Mouse (Mus musculus) embryonic facial prominence, embryonic 14.5 days (tissue): ENCODE measurements around the gene Ppp3cb. TPM values are rescaled to one million over a fixed set of nuclear protein-coding genes. Genes with fewer than 3 reads are reported as not detected.

ENCODE experiments used
- ATAC-seq: fragments of 200-750 bp; cut with Nextera tagmentation; 2 replicates; pipeline ENCODE4 v1.8.0; 2017; ENCODE audit warnings: low read depth, moderate number of reproducible peaks, moderate TSS enrichment
- DNase-seq: peaks from one replicate; pipeline ENCODE4 v3.0.0-alpha.2; 2015; ENCODE audit warnings: low spot score
- H3K27ac ChIP-seq: fragments of 300-500 bp; sonication (generic); replicated peaks from 2 replicates; pipeline ENCODE4 v1.5.1; 2014; ENCODE audit warnings: low read depth, mild to moderate bottlenecking, low read length, moderate library complexity
- H3K27me3 ChIP-seq: fragments of 300-500 bp; sonication (generic); replicated peaks from 2 replicates; pipeline ENCODE4 v1.6.1; 2014; ENCODE audit warnings: low read length; ENCODE audit not compliant: control insufficient read depth, insufficient read depth
- H3K36me3 ChIP-seq: fragments of 300-500 bp; sonication (generic); 2 replicates; pipeline ENCODE4 v1.6.1; 2014; ENCODE audit warnings: low read length, mixed read lengths; ENCODE audit not compliant: control insufficient read depth, insufficient read depth
- H3K4me1 ChIP-seq: fragments of 300-500 bp; sonication (generic); 2 replicates; pipeline ENCODE4 v1.6.1; 2014; ENCODE audit warnings: antibody characterized with exemption, low read length; ENCODE audit not compliant: control insufficient read depth, insufficient read depth
- H3K4me2 ChIP-seq: fragments of 300-500 bp; sonication (generic); 2 replicates; pipeline ENCODE4 v1.6.1; 2014; ENCODE audit warnings: low read depth, mild to moderate bottlenecking, low read length, moderate library complexity, mixed read lengths
- H3K4me3 ChIP-seq: fragments of 300-500 bp; sonication (generic); 2 replicates; pipeline ENCODE4 v1.5.1; 2014; ENCODE audit warnings: low read depth, mild to moderate bottlenecking, low read length
- H3K9ac ChIP-seq: fragments of 300-500 bp; sonication (generic); 2 replicates; pipeline ENCODE4 v1.6.1; 2014; ENCODE audit warnings: low read depth, mild to moderate bottlenecking, low read length, moderate library complexity, mixed read lengths
- H3K9me3 ChIP-seq: fragments of 300-500 bp; sonication (generic); 2 replicates; pipeline ENCODE4 v1.6.1; 2016; ENCODE audit warnings: low read length; ENCODE audit not compliant: control insufficient read depth
- WGBS: fragments of 180-500 bp; shearing (Covaris S2); extraction: QIAGEN DNeasy Blood & Tissue Kit; methylation state at CpG from one replicate; pipeline ENCODE4 v1.1.7; 2014; 5-methylcytosine and 5-hydroxymethylcytosine counted together
- polyA plus RNA-seq: library from polyadenylated mRNA; unstranded; fragments of >200 nt; fragmentation: Nextera tagmentation; extraction: Ambion mirVana; gene quantifications from 2 replicates; pipeline ENCODE4 v1.2.1, GENCODE M21; 2014

Ppp3cb gene
- polyA plus RNA-seq, 1 experiment from 2014 or later = 68.5 TPM

DNA sequence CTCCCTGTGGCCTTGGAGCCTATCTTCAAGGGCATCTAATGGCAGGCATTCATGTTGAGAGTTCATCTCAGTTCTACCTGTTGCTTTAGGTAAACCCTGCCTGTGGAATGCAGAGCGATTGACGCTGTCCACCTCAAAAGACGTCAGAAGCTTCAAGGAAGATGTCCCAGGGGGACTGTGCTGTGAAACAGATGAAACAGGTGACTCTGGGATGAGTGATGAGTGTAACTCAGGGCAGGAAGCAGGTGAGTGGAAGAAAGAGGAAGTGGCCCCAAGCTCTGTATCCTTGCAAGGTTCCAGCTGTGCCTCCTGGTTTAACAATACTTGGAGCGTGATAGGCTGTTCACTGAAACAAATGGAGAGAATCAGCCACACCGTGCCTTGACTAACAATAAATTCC is 15.5 kb upstream of the Ppp3cb start:
- H3K4me1 ChIP-seq = no peaks in the 10 kb centered on the region
- H3K4me3 ChIP-seq = no peak overlapping the region
- H3K27ac ChIP-seq = no peak overlapping the region
- 85% methylated on average over 5 of the region's 5 CpGs for WGBS
- H3K27me3 ChIP-seq = no peaks in the 10 kb centered on the region
- no peak overlapping the region for H3K4me2 ChIP-seq
- ATAC-seq (no peak), DNase-seq (no peak)
- H3K9ac ChIP-seq = no peak overlapping the region
- H3K36me3 ChIP-seq = peaks cover 60% of the 10 kb centered on the region
- H3K9me3 ChIP-seq = no peaks in the 10 kb centered on the region

GRCm38 (mm10) chr14:20550136-20550535 is 3.8 kb upstream of the Ppp3cb start:
- no peaks in the 10 kb centered on the region for H3K27me3 ChIP-seq
- H3K9ac ChIP-seq = no peak overlapping the region
- no peak overlapping the region for H3K4me3 ChIP-seq
- WGBS = 83% methylated on average over 2 of the region's 2 CpGs
- no peak for ATAC-seq
- H3K4me2 ChIP-seq = no peak overlapping the region
- DNase-seq = no peak
- H3K27ac ChIP-seq = no peak overlapping the region
- H3K4me1 ChIP-seq = peaks cover 6% of the 10 kb centered on the region
- H3K9me3 ChIP-seq = no peaks in the 10 kb centered on the region
- H3K36me3 ChIP-seq = peaks cover 70% of the 10 kb centered on the region

DNA sequence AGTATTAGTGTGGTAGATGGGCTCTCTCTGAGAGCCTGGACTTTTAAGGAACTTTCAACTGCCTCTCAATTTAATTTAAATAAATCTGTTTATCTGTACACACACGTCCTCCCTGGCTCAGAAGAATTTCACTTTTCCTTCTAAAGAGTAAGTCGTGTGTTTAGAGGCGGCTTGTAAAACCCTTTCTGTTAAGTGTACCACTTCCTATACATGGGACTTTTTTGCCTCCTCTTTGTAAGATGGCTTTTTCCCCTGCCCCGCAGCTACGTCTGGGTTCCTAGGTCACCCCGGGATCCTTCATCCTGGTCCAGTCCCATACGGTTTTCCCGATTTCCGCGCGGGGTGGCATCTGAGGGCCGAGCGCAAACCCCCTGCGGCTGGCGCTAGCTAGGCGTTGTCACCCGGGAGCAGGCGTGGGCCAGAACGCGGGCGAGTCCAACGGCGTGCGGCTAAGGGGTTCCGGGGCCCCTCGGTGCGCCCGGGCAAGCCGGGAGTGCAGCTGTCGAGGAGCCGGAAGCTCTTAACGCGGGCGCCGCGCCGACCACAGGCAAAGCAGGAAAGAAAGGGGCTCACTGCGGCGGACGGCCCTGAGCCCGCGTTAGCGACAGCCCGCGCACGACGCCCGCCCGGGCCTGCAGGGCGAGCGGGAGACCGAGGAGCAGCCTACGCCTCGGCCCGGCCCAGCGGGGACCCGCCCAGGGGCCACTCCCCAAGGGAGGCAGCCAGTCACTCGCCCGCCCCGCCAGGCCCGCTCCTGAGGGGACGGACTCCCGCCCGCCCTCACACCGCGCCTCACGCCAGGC is 643 bp downstream of the Ppp3cb start:
- Histone ChIP-seq H3K9ac (peak overlapping the region; percentile 98), H3K27me3 (no peaks in the 10 kb centered on the region), H3K27ac (peak overlapping the region; percentile 99), H3K4me1 (peaks cover 18% of the 10 kb centered on the region), H3K36me3 (peaks cover 36% of the 10 kb centered on the region), H3K9me3 (no peaks in the 10 kb centered on the region), H3K4me2 (peak overlapping the region; percentile 63), H3K4me3 (peak overlapping the region; percentile 88)
- ATAC-seq (peak; percentile 98), DNase-seq (peak; percentile 93)
- WGBS = 0% methylated on average over 33 of the region's 67 CpGs

DNA sequence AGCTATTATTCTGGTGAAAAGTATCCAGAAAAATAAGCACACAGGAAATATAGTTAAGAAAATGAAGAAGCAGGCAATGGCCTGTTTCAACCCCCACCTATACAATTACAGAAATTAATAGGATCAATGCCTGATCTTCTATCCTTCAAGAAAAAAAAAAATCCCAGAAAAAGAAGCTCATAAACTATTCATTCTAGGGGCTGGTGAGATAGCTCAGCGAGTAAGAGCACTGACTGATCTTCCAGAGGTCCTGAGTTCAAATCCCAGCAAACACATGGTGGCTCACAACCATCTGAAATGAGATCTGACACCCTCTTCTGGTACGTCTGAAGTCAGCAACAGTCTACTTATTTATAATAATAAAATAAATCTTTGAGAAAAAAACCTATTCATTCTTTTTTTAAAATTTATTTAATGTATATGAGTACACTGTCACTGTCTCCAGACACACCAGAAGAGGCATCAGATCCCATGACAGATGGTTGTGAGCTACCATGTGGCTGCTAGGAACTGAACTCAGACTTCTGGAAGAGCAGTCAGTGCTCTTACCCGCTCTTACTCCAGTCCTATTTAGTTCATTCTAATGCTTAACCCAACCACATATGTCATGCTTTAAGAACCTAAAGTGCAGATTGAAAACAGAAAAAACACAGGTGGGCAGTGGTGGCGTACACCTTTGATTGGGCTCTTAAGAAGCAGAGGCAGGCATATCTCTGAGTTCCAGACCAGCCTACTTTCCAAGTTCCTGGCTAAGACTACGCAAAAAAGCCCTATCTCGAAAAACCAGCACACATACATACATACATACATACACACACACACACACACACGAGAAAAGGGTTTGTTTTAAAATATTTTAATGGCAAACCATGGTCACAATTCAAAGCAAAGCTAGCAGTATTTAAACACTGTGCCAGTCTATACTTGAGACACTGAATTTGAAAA is 1.6 kb downstream of the Ppp3cb start:
- Histone ChIP-seq H3K9me3 (no peaks in the 10 kb centered on the region), H3K4me2 (peak overlapping the region; percentile 63), H3K27ac (no peak overlapping the region; the same call in 1 of the 2 replicates), H3K4me1 (peaks cover 18% of the 10 kb centered on the region), H3K36me3 (peaks cover 27% of the 10 kb centered on the region), H3K27me3 (no peaks in the 10 kb centered on the region), H3K9ac (peak overlapping the region; percentile 98; the same call in 1 of the 2 replicates), H3K4me3 (peak overlapping the region; percentile 88)
- DNase-seq (no peak), ATAC-seq (no peak)
- 70% methylated on average over 7 of the region's 7 CpGs for WGBS

- DNase-seq (no peak), ATAC-seq (no peak)
- H3K36me3 ChIP-seq = peaks cover 7% of the 10 kb centered on the region
- no peak overlapping the region for H3K27ac ChIP-seq
- H3K4me1 ChIP-seq = no peaks in the 10 kb centered on the region
- H3K27me3 ChIP-seq = no peaks in the 10 kb centered on the region
- no peak overlapping the region for H3K4me3 ChIP-seq
- H3K4me2 ChIP-seq = no peak overlapping the region
- H3K9ac ChIP-seq = no peak overlapping the region
- 94% methylated on average over 4 of the region's 4 CpGs for WGBS
- H3K9me3 ChIP-seq = no peaks in the 10 kb centered on the region
Observed at GRCm38 (mm10) chr14:20529643-20530042, 16.7 kb downstream of the Ppp3cb start.

DNA sequence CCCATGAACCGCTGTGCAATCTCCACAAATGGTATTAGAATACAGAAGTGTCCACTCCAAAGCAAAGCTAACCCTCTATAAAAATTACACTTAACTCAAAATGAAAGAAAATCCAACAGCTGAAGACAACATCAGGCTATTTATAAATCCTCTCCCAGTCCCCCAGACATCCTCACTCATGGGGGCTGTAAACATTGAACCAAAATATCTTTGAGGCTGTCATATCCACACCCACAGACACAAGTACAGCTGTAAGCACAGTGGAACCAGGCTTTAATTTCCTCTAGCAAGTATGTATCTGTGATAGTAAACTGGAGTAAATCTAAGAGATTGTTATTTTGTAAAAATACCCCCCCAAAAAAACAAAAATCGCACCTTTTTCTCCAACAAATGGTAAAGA is 26.2 kb downstream of the Ppp3cb start:
- Histone ChIP-seq H3K4me1 (no peaks in the 10 kb centered on the region), H3K4me3 (no peak overlapping the region), H3K9ac (no peak overlapping the region), H3K27me3 (no peaks in the 10 kb centered on the region), H3K36me3 (peaks cover 49% of the 10 kb centered on the region), H3K9me3 (no peaks in the 10 kb centered on the region), H3K4me2 (no peak overlapping the region), H3K27ac (no peak overlapping the region)
- ATAC-seq (no peak), DNase-seq (no peak)
- WGBS = 95% methylated on average over 2 of the region's 2 CpGs

DNA sequence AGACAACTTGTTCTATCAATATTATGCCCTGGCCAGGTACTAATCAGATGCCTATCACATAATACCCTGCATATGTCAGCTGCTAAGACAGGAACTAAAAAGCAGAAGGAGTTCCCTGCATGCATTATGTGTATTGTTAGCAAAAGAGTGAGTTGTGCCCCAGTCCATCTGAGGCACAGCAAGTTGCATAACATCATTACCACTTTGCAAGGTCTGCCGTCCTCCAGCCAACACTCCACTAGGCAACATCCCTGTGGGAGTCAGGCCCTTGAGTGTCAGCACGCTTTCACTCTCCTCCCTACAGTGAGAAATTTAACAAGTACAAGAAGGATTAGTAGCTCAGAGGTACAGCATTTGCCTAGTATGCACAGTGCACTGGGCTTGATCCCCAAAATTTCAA is 37.9 kb downstream of the Ppp3cb start:
- no peak overlapping the region for H3K9ac ChIP-seq
- H3K4me3 ChIP-seq = no peak overlapping the region
- DNase-seq = no peak
- H3K9me3 ChIP-seq = no peaks in the 10 kb centered on the region
- ATAC-seq = no peak
- WGBS = 85% methylated on average over 2 of the region's 2 CpGs
- peaks cover 34% of the 10 kb centered on the region for H3K36me3 ChIP-seq
- H3K4me2 ChIP-seq = no peak overlapping the region
- H3K4me1 ChIP-seq = no peaks in the 10 kb centered on the region
- no peak overlapping the region for H3K27ac ChIP-seq
- H3K27me3 ChIP-seq = no peaks in the 10 kb centered on the region

GRCm38 (mm10) chr14:20502966-20503365 is 43.4 kb downstream of the Ppp3cb start:
- no peak for ATAC-seq

More at GRCm38 (mm10) chr14:20502966-20503365, 43.4 kb downstream of the Ppp3cb start:
- H3K36me3 ChIP-seq = peaks cover 27% of the 10 kb centered on the region
- no peak overlapping the region for H3K27ac ChIP-seq
- no peak overlapping the region for H3K4me2 ChIP-seq
- no peak overlapping the region for H3K4me3 ChIP-seq
- WGBS = 95% methylated on average over 10 of the region's 10 CpGs
- DNase-seq = no peak
- no peaks in the 10 kb centered on the region for H3K27me3 ChIP-seq
- no peaks in the 10 kb centered on the region for H3K9me3 ChIP-seq
- H3K9ac ChIP-seq = no peak overlapping the region
- H3K4me1 ChIP-seq = no peaks in the 10 kb centered on the region
